Mouse (Mus musculus) left cerebral cortex, adult 8-10 months (tissue): ENCODE results near the gene Gstm7. TPM values are rescaled to one million over a fixed set of nuclear protein-coding genes. Genes with fewer than 3 reads are reported as not detected.

Source experiments
- DNase-seq, 2 experiments: peaks; one replicate each; pipeline ENCODE4 v3.0.0; 2022; ENCODE audit warnings: low spot score in 2 of 2
- total RNA-seq, 4 experiments: library from RNA; stranded (reverse); gene quantifications; 2 replicates each; pipeline ENCODE4 v1.2.4; 2022

The Gstm7 gene
- total RNA-seq, 4 experiments from 2014 or later = 88.2 to 109 (median 101) TPM

DNA sequence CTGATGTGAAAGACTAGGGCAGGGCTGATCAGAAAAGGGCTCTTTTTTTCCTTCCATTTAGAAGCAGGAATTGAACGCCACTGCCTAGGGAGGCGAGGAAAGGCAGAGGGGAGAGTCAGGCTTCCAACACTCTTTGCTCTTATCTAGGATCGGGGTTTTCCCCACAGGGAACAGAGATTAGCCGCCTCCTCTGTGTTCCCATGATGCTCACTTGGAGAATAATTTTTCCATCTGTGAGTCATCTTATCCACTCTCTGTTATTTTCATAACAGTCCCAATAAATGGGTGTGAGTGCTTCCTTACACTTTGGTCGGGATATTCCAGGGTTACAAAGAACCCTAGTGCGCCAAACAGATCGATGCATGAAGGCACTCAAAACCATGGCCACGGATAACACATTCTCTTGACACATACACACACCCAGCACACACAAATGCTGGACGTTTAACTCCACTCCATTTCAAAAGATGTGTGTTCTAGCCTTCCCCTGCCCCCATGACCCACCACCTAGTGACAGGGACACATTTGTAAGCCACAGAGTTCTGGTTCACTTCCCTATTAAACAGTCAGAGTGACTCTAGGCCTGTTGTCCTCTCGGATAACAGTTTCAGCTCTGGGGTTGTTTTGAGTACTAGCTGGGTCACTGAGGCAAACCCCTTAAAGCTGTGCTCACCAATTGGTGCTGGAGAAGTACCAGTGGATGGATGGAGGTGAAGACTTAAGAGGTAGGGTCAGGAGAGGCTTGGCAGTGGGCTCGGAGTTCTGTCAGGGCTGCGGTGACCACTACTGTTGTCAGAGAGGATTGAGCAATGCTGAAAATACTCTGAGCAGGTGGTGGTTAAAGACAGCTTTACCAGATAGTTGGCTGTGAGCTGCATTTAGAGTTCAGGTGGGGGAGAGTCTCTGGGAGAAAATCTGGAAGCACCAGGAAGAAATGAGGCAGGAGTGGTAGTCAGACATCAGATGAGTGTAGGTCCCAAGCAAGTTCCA, 53.6 kb downstream of the Gstm7 start:
- no peak for DNase-seq

DNA sequence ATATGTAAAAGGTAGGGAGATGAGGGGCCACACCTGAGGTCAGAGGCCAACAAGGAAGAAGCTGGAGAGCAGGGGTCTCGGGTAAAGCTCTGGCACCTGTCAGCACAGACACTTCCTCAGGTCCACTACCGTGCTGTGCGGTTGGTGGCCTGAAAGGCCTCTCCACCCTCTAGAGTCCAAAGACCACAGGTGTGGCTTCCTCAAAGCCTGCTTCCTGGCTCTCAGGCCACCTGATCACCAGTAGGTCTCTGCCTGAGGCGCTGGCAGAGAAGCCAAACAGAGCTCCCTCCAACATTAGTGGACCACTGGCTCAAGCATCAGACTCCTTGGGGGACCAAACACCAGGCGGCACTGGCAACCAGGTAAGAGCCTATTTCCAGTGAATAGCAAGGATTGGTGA, 54.6 kb downstream of the Gstm7 start, which contains the start of gene Eps8l3:
Gene Eps8l3 (plus strand): TSS at position 225 of the 400 bp plus-strand sequence.
- no peak for DNase-seq

Other genes starting within 250 kb of the Gstm7 start
- 100 to 1,000 TPM; 308 to 354 (median 335) TPM for gene Ahcyl1, start 235.3 kb downstream of the Gstm7 start, total RNA-seq
- 10 to 100 TPM; 18.6 to 34.2 (median 26.6) TPM for gene Csf1, start 171.3 kb downstream of the Gstm7 start, total RNA-seq
- not detected for gene Eps8l3, start 54.6 kb downstream of the Gstm7 start, total RNA-seq
- 100 to 1,000 TPM; 212 to 271 (median 244) TPM for gene Gstm5, start 36.0 kb downstream of the Gstm7 start, total RNA-seq
- 1 to 10 TPM; 6.2 to 8.4 (median 7.2) TPM for gene Gstm6, start 11.9 kb upstream of the Gstm7 start, total RNA-seq
- gene Gstm3, start 37.5 kb upstream of the Gstm7 start, total RNA-seq = not detected
- 1 to 10 TPM; 3.6 to 6.5 (median 5.5) TPM for gene Gstm2, start 54.6 kb upstream of the Gstm7 start, total RNA-seq
- 100 to 1,000 TPM; 275 to 318 (median 312) TPM for gene Gstm1, start 86.2 kb upstream of the Gstm7 start, total RNA-seq
- gene Gstm4, start 113.1 kb upstream of the Gstm7 start, total RNA-seq = 10 to 100 TPM in 3 of 4 experiments, 1 to 10 TPM in 1; 10.0 to 12.6 (median 11.2) TPM
- 10 to 100 TPM; 56.4 to 61.4 (median 58.1) TPM for gene Ampd2, start 154.8 kb upstream of the Gstm7 start, total RNA-seq
- under 1 TPM in 2 of 4 experiments, not detected in 2; 0.21 to 0.46 TPM for gene Gnat2, start 161.0 kb upstream of the Gstm7 start, total RNA-seq
- 10 to 100 TPM; 25.0 to 28.1 (median 25.9) TPM for gene Gnai3, start 214.3 kb upstream of the Gstm7 start, total RNA-seq
- gene Gpr61, start 223.1 kb upstream of the Gstm7 start, total RNA-seq = 10 to 100 TPM; 15.0 to 20.1 (median 18.2) TPM